Mouse (Mus musculus) kidney, embryonic 16.5 days (tissue): ENCODE data around the gene Lpcat2b. TPM values are rescaled to one million over a fixed set of nuclear protein-coding genes. Genes with fewer than 3 reads are reported as not detected.

Experiments used
- ATAC-seq: fragments of 200-750 bp; cut with Nextera tagmentation; 2 replicates; pipeline ENCODE4 v1.8.0; 2017; ENCODE audit warnings: moderate TSS enrichment; ENCODE audit not compliant: low FRiP score, low TSS enrichment
- H3K27ac ChIP-seq: fragments of 300-500 bp; sonication (generic); 2 replicates; pipeline ENCODE4 v1.5.1; 2014; ENCODE audit warnings: low read length
- H3K27me3 ChIP-seq: fragments of 300-500 bp; sonication (generic); 2 replicates; pipeline ENCODE4 v1.6.1; 2014; ENCODE audit warnings: low read length, control low read depth, mixed read lengths; ENCODE audit not compliant: insufficient read depth
- H3K36me3 ChIP-seq: fragments of 300-500 bp; sonication (generic); 2 replicates; pipeline ENCODE4 v1.6.1; 2014; ENCODE audit warnings: low read length, control low read depth, mixed read lengths; ENCODE audit not compliant: insufficient read depth
- H3K4me1 ChIP-seq: fragments of 300-500 bp; sonication (generic); 2 replicates; pipeline ENCODE4 v1.6.1; 2014; ENCODE audit warnings: low read length, control low read depth, mixed read lengths; ENCODE audit not compliant: insufficient read depth
- H3K4me2 ChIP-seq: fragments of 300-500 bp; sonication (generic); replicated peaks from 2 replicates; pipeline ENCODE4 v1.6.1; 2014; ENCODE audit warnings: low read depth, low read length
- H3K4me3 ChIP-seq: fragments of 300-500 bp; sonication (generic); 2 replicates; pipeline ENCODE4 v1.5.1; 2014; ENCODE audit warnings: mild to moderate bottlenecking, low read length
- H3K9ac ChIP-seq: fragments of 300-500 bp; sonication (generic); replicated peaks from 2 replicates; pipeline ENCODE4 v1.6.1; 2014; ENCODE audit warnings: low read length
- H3K9me3 ChIP-seq: fragments of 300-500 bp; sonication (generic); 2 replicates; pipeline ENCODE4 v1.6.1; 2016; ENCODE audit warnings: low read length, control low read depth
- WGBS: fragments of 180-500 bp; shearing (Covaris S2); extraction: QIAGEN DNeasy Blood & Tissue Kit; methylation state at CpG from one replicate; pipeline ENCODE4 v1.1.7; 2014; 5-methylcytosine and 5-hydroxymethylcytosine counted together
- polyA plus RNA-seq: library from polyadenylated mRNA; unstranded; fragments of >200 nt; fragmentation: Nextera tagmentation; extraction: Ambion mirVana; gene quantifications from 2 replicates; pipeline ENCODE4 v1.2.1, GENCODE M21; 2015

The Lpcat2b gene
- polyA plus RNA-seq, 1 experiment from 2014 or later: not detected

DNA sequence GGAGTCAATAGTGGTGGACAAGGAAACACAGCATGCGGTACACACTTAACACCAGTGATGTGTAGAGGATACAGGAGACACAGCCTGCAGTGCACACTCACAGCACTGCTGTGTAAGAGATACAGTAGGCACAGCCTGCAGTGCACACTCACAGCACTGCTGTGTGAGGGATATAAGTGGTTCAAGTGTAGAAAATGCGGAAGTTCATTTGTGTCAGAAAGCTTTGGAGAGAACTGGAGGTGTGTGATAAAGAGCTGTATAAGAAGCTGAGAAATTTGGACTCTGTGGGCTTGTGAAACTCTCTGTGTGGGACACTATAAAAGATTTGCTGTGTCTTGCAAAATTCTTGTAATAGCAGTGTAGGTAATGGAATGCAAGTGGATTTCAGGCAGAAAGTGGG is 48.8 kb downstream of the Lpcat2b start:
- WGBS: 94% methylated on average over 2 of the region's 2 CpGs
- no peaks in the 10 kb centered on the region for H3K27me3 ChIP-seq
- H3K9ac ChIP-seq: no peak overlapping the region
- no peaks in the 10 kb centered on the region for H3K4me1 ChIP-seq
- H3K4me2 ChIP-seq: no peak overlapping the region
- no peak overlapping the region for H3K4me3 ChIP-seq
- 0 out of 2 replicates have a peak, but pooled peaks cover 3% of the 10 kb centered on the region for H3K36me3 ChIP-seq
- H3K27ac ChIP-seq: no peak overlapping the region
- no peak for ATAC-seq
- H3K9me3 ChIP-seq: 0 out of 2 replicates have a peak, but pooled peaks cover 1% of the 10 kb centered on the region

Other genes with a start within 250 kb of the Lpcat2b start
- gene Tgfbr3, start 141.9 kb upstream of the Lpcat2b start, polyA plus RNA-seq: 17.3 and 18.6 TPM in 2 replicates
- gene Brdt, start 100.4 kb upstream of the Lpcat2b start, polyA plus RNA-seq: 1.3 and 1.5 TPM in 2 replicates
- gene Ephx4, start 28.8 kb upstream of the Lpcat2b start, polyA plus RNA-seq: 1.1 and 1.2 TPM in 2 replicates
- gene Btbd8, start 6.4 kb downstream of the Lpcat2b start, polyA plus RNA-seq: 2.7 and 5.3 TPM in 2 replicates
- gene Gm42669, start 76.1 kb downstream of the Lpcat2b start, polyA plus RNA-seq: 0.41 and 0.62 TPM in 2 replicates
- 0.09 and 0.12 TPM in 2 replicates for gene 1700028K03Rik, start 103.2 kb downstream of the Lpcat2b start, polyA plus RNA-seq
- 17.2 and 18.6 TPM in 2 replicates for gene Rpap2, start 165.8 kb downstream of the Lpcat2b start, polyA plus RNA-seq
- gene Glmn, start 166.3 kb downstream of the Lpcat2b start, polyA plus RNA-seq: 25.7 and 25.8 TPM in 2 replicates